Mouse (Mus musculus) brain, embryonic 14.5 days (tissue): ENCODE measurements around the gene Cdca4.

Experiments used
- CTCF ChIP-seq: fragments of 200-500 bp; IDR thresholded peaks from 2 replicates; pipeline ENCODE4 v1.5.1; 2012; ENCODE audit warnings: inconsistent platforms, mild to moderate bottlenecking, moderate library complexity, borderline replicate concordance; ENCODE audit not compliant: insufficient read depth, insufficient read length; ENCODE audit errors: extremely low read depth
- POLR2A ChIP-seq: fragments of 200-500 bp; IDR thresholded peaks from 2 replicates; pipeline ENCODE4 v1.6.1; 2012; ENCODE audit warnings: mild to moderate bottlenecking, inconsistent platforms, borderline replicate concordance; ENCODE audit not compliant: poor library complexity, insufficient read depth, insufficient read length, severe bottlenecking; ENCODE audit errors: extremely low read depth

GRCm38 (mm10) chr12:112821216-112821615 is 8.0 kb downstream of the Cdca4 start:
- TF ChIP-seq CTCF (no peak), POLR2A (no peak)
